Mouse (Mus musculus) heart, adult 2 months (tissue): ENCODE measurements around the gene Tnip1.

ENCODE experiments used
- CTCF ChIP-seq: fragments of 200-600 bp; IDR thresholded peaks from 2 replicates; pipeline ENCODE4 v1.8.1; 2022; ENCODE audit warnings: antibody characterized with exemption, mild to moderate bottlenecking, moderate library complexity
- EP300 ChIP-seq: fragments of 200-500 bp; IDR thresholded peaks from 2 replicates; pipeline ENCODE4 v1.6.1; 2011; ENCODE audit warnings: low read depth, low read length, control low read depth; ENCODE audit not compliant: insufficient read depth

DNA sequence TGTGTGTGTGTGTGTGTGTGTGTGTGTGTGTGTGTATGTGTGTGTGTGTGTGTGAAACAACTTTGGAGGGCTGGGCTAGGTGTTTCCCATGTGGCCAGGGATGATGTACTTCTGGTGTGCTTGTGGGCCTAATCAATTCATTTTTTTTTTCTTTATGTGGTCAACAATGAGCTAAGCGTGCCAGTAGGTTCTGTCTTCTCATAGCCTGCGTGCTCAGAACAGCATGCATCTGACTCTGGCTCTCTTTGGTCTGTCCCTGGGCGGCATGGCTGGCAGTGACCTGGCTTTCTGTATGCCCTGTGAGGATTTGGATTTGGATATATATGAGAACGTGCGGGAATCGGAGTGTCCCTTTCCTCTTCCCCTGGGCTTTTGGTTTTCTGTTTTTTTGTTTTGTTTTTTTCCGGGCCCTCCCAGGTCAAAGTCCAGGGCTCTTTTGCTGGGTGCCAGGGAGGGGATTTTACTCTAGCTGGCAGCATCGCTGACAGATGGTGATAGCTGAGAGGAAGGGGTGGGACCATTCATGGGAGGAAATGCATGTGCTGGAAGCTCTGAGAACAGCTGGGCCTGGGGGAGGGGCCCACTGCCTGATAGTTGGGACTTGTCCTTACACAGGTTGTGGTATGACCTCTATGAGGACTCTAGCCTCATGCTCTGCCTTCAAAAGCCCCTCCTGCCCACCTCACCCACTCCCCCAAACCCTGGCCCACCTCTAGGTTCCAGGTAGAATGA lies 10.9 kb upstream of the Tnip1 start:
- no peak for TF ChIP-seq CTCF
- no peak for TF ChIP-seq EP300
